Mouse (Mus musculus): ENCODE data around the gene AU022252. TPM values are rescaled to one million over a fixed set of nuclear protein-coding genes. Genes with fewer than 3 reads are reported as not detected.
A peak's percentile ranks its signal among the peaks of the same experiment; 100 is the strongest.
"Not testable (repeated sequence)": the region's sequence is repeated elsewhere in the genome, so short reads cannot be mapped to it uniquely, and the experiment has no call there.

Gene AU022252
- 2.4 and 5.0 TPM in 2 replicates for polyA plus RNA-seq (2011; ENCODE audit: insufficient read depth, insufficient read length, low replicate concordance, missing spikeins)

- WGBS: under 1% methylated on average over 69 of the region's 71 CpGs
- Histone ChIP-seq H3K4me3 (replicated peaks; ENCODE audit: control insufficient read depth, low read depth, low read length) (peak within 1 kb of the TSS; percentile 99), H3K4me1 (ENCODE audit: control insufficient read depth, insufficient read depth, low read length) (no peaks in the 10 kb centered on the region; the same call in 1 of the 2 replicates), H3K27ac (ENCODE audit: control insufficient read depth, insufficient read depth, low read depth, low read length, poor library complexity) (peak within 1 kb of the TSS; percentile 29; the same call in 1 of the 2 replicates)
- no peak for TF ChIP-seq CTCF (IDR thresholded peaks at IDR 0.05; ENCODE audit: control insufficient read depth, insufficient read depth, low read length)
- peak; percentile 51; the same call in 1 of the 2 replicates for TF ChIP-seq POLR2A (IDR thresholded peaks at IDR 0.05; ENCODE audit: borderline replicate concordance, control insufficient read depth, low read depth, low read length)
These were observed at the start of gene AU022252, which contains the start of gene P3h1 for GRCm38 (mm10) chr4:119232410-119233255. TSS of gene AU022252 (minus strand) at chr4:119232712. TSS of gene P3h1 (plus strand) at chr4:119232915.

- 86% methylated on average over 15 of the region's 15 CpGs for WGBS
- H3K4me1 ChIP-seq (ENCODE audit: control insufficient read depth, insufficient read depth, low read length); H3K4me3 ChIP-seq (replicated peaks; ENCODE audit: control insufficient read depth, low read depth, low read length); H3K27ac ChIP-seq (ENCODE audit: control insufficient read depth, insufficient read depth, low read depth, low read length, poor library complexity): not testable (repeated sequence)
These were observed 46.3 kb upstream of the AU022252 start for GRCm38 (mm10) chr4:119278784-119279183.

GRCm38 (mm10) chr4:119275726-119276125, 43.2 kb upstream of the AU022252 start:
- H3K27ac ChIP-seq (ENCODE audit: control insufficient read depth, insufficient read depth, low read depth, low read length, poor library complexity): no peak overlapping the region
- 83% methylated on average over 2 of the region's 2 CpGs for WGBS
- no peak overlapping the region for H3K4me3 ChIP-seq (replicated peaks; ENCODE audit: control insufficient read depth, low read depth, low read length)
- TF ChIP-seq CTCF (IDR thresholded peaks at IDR 0.05; ENCODE audit: control insufficient read depth, insufficient read depth, low read length): no peak
- TF ChIP-seq POLR2A (IDR thresholded peaks at IDR 0.05; ENCODE audit: borderline replicate concordance, control insufficient read depth, low read depth, low read length): no peak
- H3K4me1 ChIP-seq (ENCODE audit: control insufficient read depth, insufficient read depth, low read length): no peaks in the 10 kb centered on the region; the same call in 1 of the 2 replicates

GRCm38 (mm10) chr4:119275226-119275625, 42.7 kb upstream of the AU022252 start:
- H3K4me3 ChIP-seq (replicated peaks; ENCODE audit: control insufficient read depth, low read depth, low read length): no peak overlapping the region
- TF ChIP-seq CTCF (IDR thresholded peaks at IDR 0.05; ENCODE audit: control insufficient read depth, insufficient read depth, low read length) (no peak), POLR2A (IDR thresholded peaks at IDR 0.05; ENCODE audit: borderline replicate concordance, control insufficient read depth, low read depth, low read length) (no peak)
- H3K4me1 ChIP-seq (ENCODE audit: control insufficient read depth, insufficient read depth, low read length): no peaks in the 10 kb centered on the region; the same call in 1 of the 2 replicates
- 47% methylated on average over 2 of the region's 2 CpGs for WGBS
- no peak overlapping the region for H3K27ac ChIP-seq (ENCODE audit: control insufficient read depth, insufficient read depth, low read depth, low read length, poor library complexity)

- WGBS: 77% methylated on average over 1 of the region's 1 CpGs
- no peaks in the 10 kb centered on the region; the same call in 1 of the 2 replicates for H3K4me1 ChIP-seq (ENCODE audit: control insufficient read depth, insufficient read depth, low read length)
- no peak overlapping the region for H3K27ac ChIP-seq (ENCODE audit: control insufficient read depth, insufficient read depth, low read depth, low read length, poor library complexity)
- H3K4me3 ChIP-seq (replicated peaks; ENCODE audit: control insufficient read depth, low read depth, low read length): no peak overlapping the region
- TF ChIP-seq CTCF (IDR thresholded peaks at IDR 0.05; ENCODE audit: control insufficient read depth, insufficient read depth, low read length) (no peak), POLR2A (IDR thresholded peaks at IDR 0.05; ENCODE audit: borderline replicate concordance, control insufficient read depth, low read depth, low read length) (no peak)
These were observed 42.1 kb upstream of the AU022252 start for GRCm38 (mm10) chr4:119274627-119275026.

- H3K4me3 ChIP-seq (replicated peaks; ENCODE audit: control insufficient read depth, low read depth, low read length): no peak overlapping the region
- H3K27ac ChIP-seq (ENCODE audit: control insufficient read depth, insufficient read depth, low read depth, low read length, poor library complexity): no peak overlapping the region
- no peaks in the 10 kb centered on the region for H3K4me1 ChIP-seq (ENCODE audit: control insufficient read depth, insufficient read depth, low read length)
- TF ChIP-seq POLR2A (IDR thresholded peaks at IDR 0.05; ENCODE audit: borderline replicate concordance, control insufficient read depth, low read depth, low read length) (no peak), CTCF (IDR thresholded peaks at IDR 0.05; ENCODE audit: control insufficient read depth, insufficient read depth, low read length) (no peak)
- WGBS: 62% methylated on average over 13 of the region's 13 CpGs
These were observed 34.1 kb upstream of the AU022252 start for GRCm38 (mm10) chr4:119266606-119267005.

- Histone ChIP-seq H3K27ac (ENCODE audit: control insufficient read depth, insufficient read depth, low read depth, low read length, poor library complexity) (no peak overlapping the region), H3K4me3 (replicated peaks; ENCODE audit: control insufficient read depth, low read depth, low read length) (no peak overlapping the region), H3K4me1 (ENCODE audit: control insufficient read depth, insufficient read depth, low read length) (no peaks in the 10 kb centered on the region)
- WGBS: 75% methylated on average over 3 of the region's 3 CpGs
- TF ChIP-seq CTCF (IDR thresholded peaks at IDR 0.05; ENCODE audit: control insufficient read depth, insufficient read depth, low read length) (no peak), POLR2A (IDR thresholded peaks at IDR 0.05; ENCODE audit: borderline replicate concordance, control insufficient read depth, low read depth, low read length) (no peak)
These were observed 30.9 kb upstream of the AU022252 start for GRCm38 (mm10) chr4:119263459-119263858.

- Histone ChIP-seq H3K27ac (ENCODE audit: control insufficient read depth, insufficient read depth, low read depth, low read length, poor library complexity) (no peak overlapping the region), H3K4me3 (replicated peaks; ENCODE audit: control insufficient read depth, low read depth, low read length) (no peak overlapping the region), H3K4me1 (ENCODE audit: control insufficient read depth, insufficient read depth, low read length) (no peaks in the 10 kb centered on the region)
- TF ChIP-seq POLR2A (IDR thresholded peaks at IDR 0.05; ENCODE audit: borderline replicate concordance, control insufficient read depth, low read depth, low read length) (no peak), CTCF (IDR thresholded peaks at IDR 0.05; ENCODE audit: control insufficient read depth, insufficient read depth, low read length) (no peak)
- 85% methylated on average over 5 of the region's 5 CpGs for WGBS
These were observed 30.0 kb upstream of the AU022252 start for GRCm38 (mm10) chr4:119262483-119262882.
